Mouse (Mus musculus) neural tube, embryonic 11.5 days (tissue): ENCODE results near the gene Camkk1. TPM values are rescaled to one million over a fixed set of nuclear protein-coding genes. Genes with fewer than 3 reads are reported as not detected.

ENCODE experiments used
- ATAC-seq: fragments of 200-750 bp; cut with Nextera tagmentation; 2 replicates; pipeline ENCODE4 v1.8.0; 2017; ENCODE audit warnings: moderate number of reproducible peaks, mild to moderate bottlenecking, moderate TSS enrichment, moderate library complexity; ENCODE audit not compliant: insufficient read depth, low FRiP score, low TSS enrichment
- DNase-seq: peaks from one replicate; pipeline ENCODE4 v3.0.0-alpha.2; 2015; ENCODE audit warnings: low spot score
- H3K27ac ChIP-seq: fragments of 300-500 bp; sonication (generic); 2 replicates; pipeline ENCODE4 v1.5.1; 2014; ENCODE audit warnings: low read depth, mild to moderate bottlenecking, low read length
- H3K27me3 ChIP-seq: fragments of 300-500 bp; sonication (generic); 2 replicates; pipeline ENCODE4 v1.6.1; 2014; ENCODE audit warnings: mild to moderate bottlenecking, low read length, mixed read lengths; ENCODE audit not compliant: control insufficient read depth, insufficient read depth
- H3K36me3 ChIP-seq: fragments of 300-500 bp; sonication (generic); 2 replicates; pipeline ENCODE4 v1.6.1; 2014; ENCODE audit warnings: mild to moderate bottlenecking, low read length, moderate library complexity, mixed read lengths; ENCODE audit not compliant: control insufficient read depth, insufficient read depth
- H3K4me1 ChIP-seq: fragments of 300-500 bp; sonication (generic); 2 replicates; pipeline ENCODE4 v1.6.1; 2014; ENCODE audit warnings: low read length, mixed read lengths; ENCODE audit not compliant: control insufficient read depth, insufficient read depth
- H3K4me2 ChIP-seq: fragments of 300-500 bp; sonication (generic); 2 replicates; pipeline ENCODE4 v1.6.1; 2014; ENCODE audit warnings: low read depth, mild to moderate bottlenecking, moderate library complexity
- H3K4me3 ChIP-seq: fragments of 300-500 bp; sonication (generic); 2 replicates; pipeline ENCODE4 v1.5.1; 2014; ENCODE audit warnings: low read depth, low read length
- H3K9ac ChIP-seq: fragments of 300-500 bp; sonication (generic); 2 replicates; pipeline ENCODE4 v1.6.1; 2014; ENCODE audit warnings: mild to moderate bottlenecking, low read length
- H3K9me3 ChIP-seq: fragments of 300-500 bp; sonication (generic); 2 replicates; pipeline ENCODE4 v1.6.1; 2016; ENCODE audit warnings: low read length; ENCODE audit not compliant: control insufficient read depth
- whole genome bisulfite sequencing: fragments of 180-500 bp; shearing (Covaris S2); extraction: QIAGEN DNeasy Blood & Tissue Kit; methylation state at CpG from one replicate; pipeline ENCODE4 v1.1.7; 2014; 5-methylcytosine and 5-hydroxymethylcytosine counted together
- polyA plus RNA-seq: library from polyadenylated mRNA; unstranded; fragments of >200 nt; fragmentation: Nextera tagmentation; extraction: Ambion mirVana; gene quantifications from 2 replicates; pipeline ENCODE4 v1.2.1, GENCODE M21; 2014

The Camkk1 gene
- polyA plus RNA-seq, 1 experiment from 2014 or later: 6.5 TPM

DNA sequence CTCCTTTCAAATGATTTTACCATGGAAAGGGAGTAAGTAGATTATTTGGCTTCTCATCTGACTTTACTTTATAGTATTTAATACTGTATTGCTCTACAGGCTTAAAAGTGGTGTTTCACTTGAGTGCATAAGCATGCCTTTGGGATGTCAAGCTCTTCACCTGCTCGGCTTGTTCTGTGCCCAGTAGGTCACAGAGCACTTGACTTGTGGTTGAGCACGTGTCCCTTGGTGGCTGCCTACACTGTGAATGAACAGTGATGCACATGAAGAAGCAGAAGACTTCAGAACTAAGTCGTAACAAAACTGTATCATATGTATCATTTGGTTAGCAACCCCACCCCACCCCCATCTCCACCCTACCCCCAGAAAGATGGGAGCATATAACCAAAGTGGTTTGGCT is 61.5 kb downstream of the Camkk1 start:
- Histone ChIP-seq H3K27ac (no peak overlapping the region), H3K4me1 (no peaks in the 10 kb centered on the region), H3K27me3 (no peaks in the 10 kb centered on the region), H3K4me2 (no peak overlapping the region), H3K9ac (no peak overlapping the region), H3K9me3 (no peaks in the 10 kb centered on the region), H3K36me3 (peaks cover 17% of the 10 kb centered on the region), H3K4me3 (no peak overlapping the region)
- ATAC-seq (no peak), DNase-seq (no peak)
- WGBS: 93% methylated on average over 3 of the region's 3 CpGs

DNA sequence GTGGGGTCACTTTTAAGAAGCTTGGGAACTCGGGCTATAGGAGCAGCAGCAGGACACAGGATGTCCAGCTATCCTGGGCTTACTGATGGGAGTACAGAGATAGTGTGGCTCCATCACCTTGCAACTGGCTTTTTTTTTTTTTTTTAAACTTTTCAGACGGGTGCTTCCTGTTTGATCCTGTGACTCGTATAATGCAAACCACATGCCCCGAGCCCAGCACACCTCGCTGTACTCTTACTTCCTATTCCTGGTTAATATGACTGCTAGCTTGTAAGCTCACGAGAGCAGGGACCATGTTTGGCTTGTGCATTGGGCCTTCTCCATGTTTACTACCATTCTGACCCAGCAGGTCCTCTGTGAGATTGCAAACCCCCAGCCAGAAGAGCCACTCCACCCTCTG is 65.5 kb downstream of the Camkk1 start:
- no peaks in the 10 kb centered on the region for H3K4me1 ChIP-seq
- H3K36me3 ChIP-seq: peaks cover 9% of the 10 kb centered on the region; the same call in 1 of the 2 replicates
- no peak overlapping the region for H3K27ac ChIP-seq
- no peak for DNase-seq
- H3K9me3 ChIP-seq: no peaks in the 10 kb centered on the region
- H3K27me3 ChIP-seq: no peaks in the 10 kb centered on the region
- no peak overlapping the region for H3K9ac ChIP-seq
- H3K4me2 ChIP-seq: no peak overlapping the region
- no peak overlapping the region for H3K4me3 ChIP-seq
- ATAC-seq: no peak
- 83% methylated on average over 6 of the region's 6 CpGs for WGBS

DNA sequence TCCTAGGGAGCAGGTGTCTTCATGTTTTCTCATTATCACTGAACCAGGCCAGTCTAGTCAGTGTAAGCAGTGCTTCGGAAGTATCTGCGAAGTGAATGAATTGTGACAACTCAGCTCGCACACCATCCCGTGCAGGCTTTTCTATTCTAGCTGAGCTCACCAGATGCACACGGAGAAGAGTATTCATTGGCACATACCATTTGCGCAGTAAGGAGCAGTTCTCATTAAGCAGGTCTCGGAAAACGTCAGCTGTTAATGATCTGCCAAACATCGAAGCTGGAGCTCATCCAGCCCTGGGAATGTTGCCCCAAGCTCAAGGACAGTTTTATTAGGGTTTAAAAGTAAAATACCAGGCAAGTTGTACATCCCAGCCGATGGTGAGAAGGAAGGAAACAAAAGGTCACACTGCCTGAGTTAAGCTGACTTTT is 66.0 kb downstream of the Camkk1 start:
- no peak overlapping the region for H3K4me3 ChIP-seq
- DNase-seq (no peak), ATAC-seq (no peak)
- no peak overlapping the region for H3K4me2 ChIP-seq
- H3K27me3 ChIP-seq: no peaks in the 10 kb centered on the region
- peaks cover 6% of the 10 kb centered on the region; the same call in 1 of the 2 replicates for H3K36me3 ChIP-seq
- H3K9me3 ChIP-seq: no peaks in the 10 kb centered on the region
- H3K4me1 ChIP-seq: no peaks in the 10 kb centered on the region
- WGBS: 90% methylated on average over 10 of the region's 10 CpGs
- no peak overlapping the region for H3K27ac ChIP-seq
- no peak overlapping the region for H3K9ac ChIP-seq

DNA sequence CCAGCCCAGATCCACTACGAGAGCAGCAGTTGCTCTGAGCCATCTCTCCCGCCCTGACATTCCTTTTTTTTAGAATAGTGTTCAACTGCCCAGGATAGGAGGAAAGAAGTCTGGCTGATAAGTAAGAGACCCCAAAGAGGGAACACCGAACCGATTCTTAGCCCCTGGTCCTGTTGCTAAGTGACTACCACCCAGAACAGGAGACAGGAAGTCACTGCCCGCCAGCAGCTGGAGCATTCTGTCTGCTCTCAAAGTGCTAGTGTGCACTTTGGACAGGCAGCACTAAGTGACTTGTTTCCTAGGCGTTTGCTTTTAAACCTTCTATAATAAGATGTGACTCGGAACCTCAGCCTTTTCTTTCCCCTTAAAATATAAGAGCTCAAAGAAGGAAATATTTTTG is 66.6 kb downstream of the Camkk1 start:
- Histone ChIP-seq H3K4me3 (no peak overlapping the region), H3K36me3 (peaks cover 6% of the 10 kb centered on the region; the same call in 1 of the 2 replicates), H3K9ac (no peak overlapping the region), H3K27me3 (no peaks in the 10 kb centered on the region), H3K4me1 (no peaks in the 10 kb centered on the region), H3K27ac (no peak overlapping the region), H3K9me3 (no peaks in the 10 kb centered on the region), H3K4me2 (no peak overlapping the region)
- WGBS: 86% methylated on average over 7 of the region's 7 CpGs
- DNase-seq: no peak
- ATAC-seq: no peak

DNA sequence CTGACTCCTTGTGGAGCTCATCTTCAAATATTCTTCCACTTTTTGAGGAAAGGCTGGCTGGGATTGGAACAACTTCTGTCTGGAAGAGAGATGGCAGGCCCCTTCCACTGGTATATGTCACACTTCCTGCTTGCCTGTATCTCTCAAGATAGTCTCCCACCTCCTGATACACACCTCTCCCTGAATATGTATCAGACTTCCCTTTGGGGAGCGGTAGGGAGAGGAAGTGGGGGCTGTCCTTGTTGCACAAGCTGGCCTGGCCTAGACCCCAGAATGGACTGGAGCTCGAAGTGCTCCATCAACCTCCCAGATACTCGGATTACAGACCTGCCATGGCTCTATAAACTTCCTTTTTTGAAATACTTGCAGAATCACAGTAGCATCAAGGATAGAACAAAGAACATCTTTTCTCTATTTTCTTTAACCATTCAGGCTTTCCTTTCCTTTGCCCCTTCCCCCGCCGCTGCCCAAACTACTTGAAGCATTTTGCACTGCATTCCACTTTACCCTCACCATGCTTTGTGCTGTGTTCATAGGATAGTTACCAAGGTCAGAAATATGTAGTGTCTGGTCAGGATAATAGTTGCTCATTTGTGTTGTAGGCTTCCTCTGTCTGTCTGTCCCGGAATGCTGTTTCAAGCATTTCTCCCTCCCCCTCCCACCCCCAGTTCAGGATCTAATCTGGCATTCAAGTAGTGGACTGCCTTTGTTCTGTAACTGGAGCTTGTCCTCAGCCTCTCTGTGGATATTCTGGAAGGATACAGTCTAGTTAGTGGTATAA is 69.1 kb downstream of the Camkk1 start:
- 72% methylated on average over 6 of the region's 6 CpGs for WGBS
- H3K9ac ChIP-seq: no peak overlapping the region

DNA sequence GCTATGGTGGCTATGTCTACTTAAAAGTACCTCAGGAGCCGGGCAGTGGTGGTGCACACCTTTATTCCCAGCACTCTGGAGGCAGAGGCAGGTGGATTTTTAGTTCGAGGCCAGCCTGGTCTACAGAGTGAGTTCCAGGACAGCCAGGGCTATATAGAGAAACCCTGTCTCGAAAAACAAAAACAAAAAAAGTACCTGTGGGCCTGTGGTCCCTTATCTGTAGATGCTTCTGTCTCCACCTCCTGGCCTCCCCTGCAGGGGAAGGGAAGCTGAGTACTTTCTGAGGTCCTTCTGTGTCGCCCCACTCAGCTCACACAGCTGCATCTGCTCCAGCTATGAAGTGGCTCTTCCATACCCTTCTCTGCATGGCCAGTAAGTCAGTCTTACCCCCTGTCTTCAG is 71.5 kb downstream of the Camkk1 start, which contains the start of gene Itgae:
Gene Itgae (plus strand): TSS at position 301 of the 400 bp plus-strand sequence.
- Histone ChIP-seq H3K4me1 (no peaks in the 10 kb centered on the region), H3K27me3 (no peaks in the 10 kb centered on the region), H3K27ac (no peak within 1 kb of the TSS), H3K9me3 (no peaks in the 10 kb centered on the region), H3K4me3 (no peak within 1 kb of the TSS), H3K36me3 (no peaks in the 10 kb centered on the region), H3K9ac (no peak within 1 kb of the TSS), H3K4me2 (no peak within 1 kb of the TSS)
- 85% methylated on average over 4 of the region's 4 CpGs for WGBS
- ATAC-seq (no peak), DNase-seq (no peak)

More for the DNA sequence above, 69.1 kb downstream of the Camkk1 start:
- ATAC-seq (no peak), DNase-seq (no peak)
- Histone ChIP-seq H3K36me3 (peaks cover 2% of the 10 kb centered on the region; the same call in 1 of the 2 replicates), H3K4me3 (no peak overlapping the region), H3K27ac (no peak overlapping the region), H3K4me1 (no peaks in the 10 kb centered on the region), H3K9me3 (no peaks in the 10 kb centered on the region), H3K4me2 (no peak overlapping the region), H3K27me3 (no peaks in the 10 kb centered on the region)

DNA sequence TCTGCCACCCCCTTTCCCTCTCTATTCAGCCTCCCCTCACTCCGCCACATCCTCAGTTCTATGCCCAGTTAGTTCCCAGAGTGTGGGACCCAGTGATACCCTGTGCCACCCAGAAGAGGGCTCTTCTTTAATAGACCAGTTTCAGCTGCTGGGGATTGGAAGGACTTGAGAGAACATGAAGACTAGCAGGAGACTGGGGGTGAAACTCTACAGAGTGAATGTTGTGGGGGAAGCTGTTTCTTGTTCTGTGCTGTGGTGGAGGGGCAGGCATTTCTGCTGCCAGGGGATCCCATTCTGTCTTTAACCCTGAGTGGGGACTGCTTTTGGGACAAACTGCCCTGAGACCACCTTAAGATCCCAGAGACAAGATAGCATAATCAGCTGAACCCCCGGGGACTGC is 72.0 kb downstream of the Camkk1 start:
- ATAC-seq (no peak), DNase-seq (no peak)
- Histone ChIP-seq H3K4me2 (no peak overlapping the region), H3K27ac (no peak overlapping the region), H3K4me1 (no peaks in the 10 kb centered on the region), H3K4me3 (no peak overlapping the region), H3K27me3 (no peaks in the 10 kb centered on the region), H3K36me3 (no peaks in the 10 kb centered on the region), H3K9ac (no peak overlapping the region), H3K9me3 (no peaks in the 10 kb centered on the region)
- 84% methylated on average over 2 of the region's 2 CpGs for WGBS
